Mouse (Mus musculus) liver, adult 2 months (tissue): ENCODE data around the gene Sfxn2.

Experiments used
- CTCF ChIP-seq: fragments of 200-500 bp; IDR thresholded peaks from 2 replicates; pipeline ENCODE4 v1.5.1; 2011; ENCODE audit warnings: low read depth, low read length, control low read depth
- POLR2A ChIP-seq: fragments of 200-500 bp; IDR thresholded peaks from 2 replicates; pipeline ENCODE4 v1.6.1; 2011; ENCODE audit warnings: low read length, control low read depth; ENCODE audit not compliant: insufficient read depth; ENCODE audit errors: extremely low read depth

DNA sequence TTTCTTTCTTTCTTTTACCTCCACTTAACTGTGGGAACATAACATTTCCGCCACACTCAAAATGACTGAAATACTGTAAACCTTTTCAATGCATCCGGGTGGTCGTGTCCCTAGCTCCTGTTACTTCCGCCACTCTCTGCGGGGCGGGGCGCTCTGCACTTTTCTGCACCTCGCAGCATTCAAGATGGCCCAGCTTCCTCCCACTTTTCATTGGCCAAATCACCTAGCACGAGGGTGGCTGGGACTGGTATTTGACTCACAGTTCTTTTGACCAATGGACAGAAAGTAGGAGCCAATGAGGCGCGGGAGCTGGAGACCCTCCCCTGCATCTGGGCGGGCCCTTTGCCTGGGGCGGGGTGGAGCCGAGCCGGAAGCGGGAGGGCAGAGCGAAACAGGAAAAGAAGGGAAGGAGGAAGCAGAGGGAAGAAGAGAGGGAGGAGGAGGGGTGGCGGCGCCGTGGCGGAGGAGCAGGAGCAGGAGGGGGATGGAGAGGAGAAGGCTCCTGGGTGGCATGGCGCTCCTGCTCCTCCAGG lies 25.6 kb downstream of the Sfxn2 start, which contains the start of gene Wbp1l:
- TF ChIP-seq CTCF (no peak), POLR2A (peak; percentile 95)
